Mouse (Mus musculus) heart, postnatal 25 days (tissue): ENCODE results near the gene Enpp6. TPM values are rescaled to one million over a fixed set of nuclear protein-coding genes. Genes with fewer than 3 reads are reported as not detected.

Source experiments
- DNase-seq: peaks from one replicate; pipeline ENCODE4 v3.0.0; 2022; ENCODE audit warnings: low spot score
- intact Hi-C: fragments of 180-260 bp; cut with DNase I; formaldehyde crosslinking; loops from one replicate; pipeline ENCODE4 v1.15.1; 2025
- total RNA-seq, 2 experiments: library from RNA; stranded (reverse); gene quantifications; 2 replicates each; pipeline ENCODE4 v1.2.3; 2021

Enpp6 gene
- total RNA-seq, 2 experiments from 2014 or later = 4.9 to 6.3 TPM

DNA sequence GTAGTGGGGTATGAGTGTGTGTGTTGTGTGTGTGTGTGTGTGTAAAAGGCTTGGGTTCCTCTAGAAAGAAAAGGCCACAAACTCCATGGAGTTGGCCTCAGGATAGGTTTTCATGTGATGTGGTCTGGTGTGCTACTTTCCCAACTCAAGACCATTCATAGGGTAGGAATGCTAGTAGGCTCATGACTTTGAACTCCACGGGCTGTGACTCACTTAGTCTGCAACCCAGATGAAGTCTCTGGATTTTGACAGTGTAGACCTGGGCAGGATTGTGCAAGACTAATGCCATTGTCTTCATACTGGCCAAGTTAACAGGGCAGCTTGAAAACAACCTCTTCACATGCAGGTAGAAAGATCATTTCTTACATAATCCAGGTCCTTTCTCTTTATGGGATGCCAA is 69.4 kb downstream of the Enpp6 start:
- intact Hi-C loops = no loop called here
- no peak for DNase-seq

DNA sequence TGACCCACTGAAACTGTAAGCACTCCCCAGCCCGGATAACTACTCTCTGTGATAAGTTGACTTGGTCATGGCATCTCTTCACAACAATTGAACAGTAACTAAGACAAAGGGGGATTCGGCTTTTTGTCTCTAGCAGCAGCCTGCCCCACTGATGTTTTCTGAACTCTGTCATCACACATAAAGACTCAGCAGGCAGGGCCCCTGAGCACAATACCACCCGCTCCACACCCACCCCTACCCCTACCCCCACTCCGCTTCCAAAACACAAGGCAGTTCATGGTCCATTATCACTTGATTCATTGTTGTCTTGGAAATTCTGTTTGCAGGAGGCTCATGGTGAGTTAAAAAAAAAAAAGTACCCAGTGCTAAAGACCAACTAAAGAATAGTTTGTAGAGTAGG is 71.8 kb downstream of the Enpp6 start:
- DNase-seq = no peak
- intact Hi-C loops = no loop called here

DNA sequence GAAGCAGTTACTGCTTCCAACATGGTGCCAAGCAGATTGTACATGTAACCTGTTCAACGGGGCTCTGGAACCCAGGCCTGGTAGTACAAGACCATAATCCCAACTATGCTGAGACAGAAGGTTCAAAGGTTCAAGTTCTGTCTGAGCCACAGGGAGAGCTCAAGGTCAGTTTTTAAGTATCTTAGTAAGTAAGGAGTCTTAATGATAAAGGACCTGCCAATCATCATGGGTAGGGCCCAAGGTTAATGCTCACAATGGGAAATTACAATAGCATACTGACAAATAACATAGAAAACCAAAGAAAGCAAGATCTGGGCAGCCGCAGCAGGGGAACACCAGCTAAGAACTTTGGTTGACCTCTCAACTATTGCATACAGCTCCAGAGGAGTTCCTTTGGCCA is 72.3 kb downstream of the Enpp6 start:
- no peak for DNase-seq
- intact Hi-C loops = no loop called here

- intact Hi-C loops = no loop called here
- DNase-seq = no peak
Observed at GRCm38 (mm10) chr8:47061105-47061720, 74.5 kb downstream of the Enpp6 start.

GRCm38 (mm10) chr8:47067121-47067520 is 80.4 kb downstream of the Enpp6 start:
- intact Hi-C loops = no loop called here
- DNase-seq = no peak

DNA sequence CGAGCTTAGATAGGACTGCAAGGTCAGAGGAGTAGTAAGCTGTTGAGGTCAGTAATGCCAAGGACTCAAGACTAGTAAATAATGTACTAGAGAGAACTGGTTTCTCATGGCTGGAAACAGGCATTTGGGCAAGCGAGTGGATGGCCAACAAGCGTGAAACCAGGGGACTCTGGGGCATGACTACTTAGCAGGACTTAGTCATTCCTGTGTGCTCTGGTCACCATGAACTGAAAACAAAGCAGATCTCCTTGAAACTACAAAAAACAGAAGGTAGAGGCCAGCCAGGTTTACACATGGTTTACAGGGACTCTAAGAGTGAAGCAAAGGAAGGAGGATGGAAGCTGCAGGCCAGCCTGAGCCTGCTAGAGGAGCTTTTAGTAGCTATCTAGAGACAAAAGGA is 82.9 kb downstream of the Enpp6 start:
- intact Hi-C loops = no loop called here
- DNase-seq = no peak

DNA sequence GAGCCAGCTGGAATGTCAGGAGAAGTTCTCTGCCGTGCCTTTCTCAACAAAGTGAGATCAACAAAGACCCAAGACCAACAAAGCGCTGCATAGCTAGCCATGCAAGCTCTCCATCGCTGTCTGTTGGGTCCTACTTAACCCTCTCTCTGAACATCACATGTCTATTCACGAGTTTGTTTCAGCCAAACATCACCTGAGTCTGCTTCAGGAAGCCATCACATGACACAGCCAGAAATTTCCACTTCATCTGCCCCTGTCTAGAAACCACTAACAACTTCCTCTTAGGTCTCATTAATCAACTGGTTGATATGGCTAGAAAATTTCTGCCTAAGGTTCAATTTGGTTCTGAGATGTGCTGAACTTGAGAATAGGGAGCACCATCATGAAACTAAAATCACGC is 85.3 kb downstream of the Enpp6 start:
- intact Hi-C loops = no loop called here
- no peak for DNase-seq

- intact Hi-C loops = no loop called here
- DNase-seq = no peak
Observed at GRCm38 (mm10) chr8:47075941-47076555, 89.4 kb downstream of the Enpp6 start.

GRCm38 (mm10) chr8:47080037-47080436 is 93.3 kb downstream of the Enpp6 start:
- intact Hi-C loops = no loop called here
- DNase-seq = no peak

GRCm38 (mm10) chr8:47082201-47083027 is 95.7 kb downstream of the Enpp6 start:
- DNase-seq = no peak
- intact Hi-C loops = no loop called here

- intact Hi-C loops = no loop called here
- no peak for DNase-seq
Observed at GRCm38 (mm10) chr8:47090021-47090420, 103.3 kb downstream of the Enpp6 start.

- intact Hi-C loops = no loop called here
- no peak for DNase-seq
Observed at GRCm38 (mm10) chr8:47105617-47106016, 118.9 kb downstream of the Enpp6 start.

DNA sequence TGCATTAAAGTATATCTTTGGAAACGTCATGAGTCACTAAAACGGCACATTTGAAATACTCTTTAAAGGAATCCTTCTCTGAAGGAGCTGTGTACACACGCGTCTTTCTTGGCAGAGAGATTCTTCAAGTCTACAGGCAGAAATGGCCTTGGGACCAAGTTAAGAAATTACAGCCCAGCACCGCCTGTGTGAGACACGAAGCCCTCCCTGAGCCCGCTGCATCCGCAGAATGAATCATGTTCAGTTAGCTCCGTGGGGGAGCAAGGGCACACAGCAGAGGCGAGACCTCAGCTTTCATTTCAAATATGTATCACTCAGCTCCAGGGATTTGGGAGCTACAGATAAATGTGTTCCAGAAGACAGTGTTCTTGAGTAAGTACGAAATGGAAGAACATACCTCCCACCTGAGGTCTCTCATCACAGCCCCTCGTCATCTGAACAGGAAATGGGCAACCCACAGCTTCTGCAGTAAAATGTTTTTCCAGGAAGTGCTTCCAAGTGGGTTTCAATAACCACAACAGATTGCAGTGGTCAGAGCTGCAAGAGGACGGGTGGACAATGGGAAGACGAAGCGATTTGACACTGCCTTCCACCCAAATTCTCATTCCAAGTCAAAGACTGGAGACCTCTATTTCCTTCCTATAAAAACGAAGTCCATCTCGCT is 127.6 kb downstream of the Enpp6 start:
- DNase-seq = no peak
- intact Hi-C loops = no loop called here

GRCm38 (mm10) chr8:47117336-47117735 is 130.6 kb downstream of the Enpp6 start:
- intact Hi-C loops = no loop called here

GRCm38 (mm10) chr8:47119895-47120294 is 133.2 kb downstream of the Enpp6 start:
- intact Hi-C loops = no loop called here
- DNase-seq = no peak

More at GRCm38 (mm10) chr8:47117336-47117735, 130.6 kb downstream of the Enpp6 start:
- DNase-seq = no peak

DNA sequence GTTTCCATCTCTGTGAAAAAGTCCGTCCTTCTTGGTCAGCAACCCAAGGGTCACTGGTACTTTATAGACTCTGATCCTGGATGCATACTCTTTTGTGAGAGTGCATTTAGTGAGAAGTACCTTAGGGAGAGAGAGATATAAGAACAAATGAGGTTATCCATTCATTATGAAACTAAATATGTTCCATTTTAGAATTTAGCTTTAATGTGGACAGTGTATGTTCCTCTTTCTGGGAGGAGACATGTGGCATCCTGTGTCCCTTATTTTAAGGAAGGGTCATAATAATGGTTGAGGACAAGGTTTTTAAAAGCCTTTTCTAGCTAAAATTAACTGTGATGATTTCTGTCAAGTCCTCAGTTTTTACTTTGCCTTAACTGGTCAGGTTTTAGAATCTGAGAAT is 142.2 kb downstream of the Enpp6 start:
- intact Hi-C loops = loop anchor here (5.0 kb wide), 1 partner anchor 243 kb away; no protein-coding TSS in a partner anchor
- DNase-seq = no peak

GRCm38 (mm10) chr8:47133381-47133780 is 146.7 kb downstream of the Enpp6 start:
- intact Hi-C loops = no loop called here
- no peak for DNase-seq

GRCm38 (mm10) chr8:47134736-47135135 is 148.0 kb downstream of the Enpp6 start:
- intact Hi-C loops = no loop called here

GRCm38 (mm10) chr8:47135586-47135985 is 148.9 kb downstream of the Enpp6 start:
- DNase-seq = no peak
- intact Hi-C loops = no loop called here

More at GRCm38 (mm10) chr8:47134736-47135135, 148.0 kb downstream of the Enpp6 start:
- no peak for DNase-seq

GRCm38 (mm10) chr8:47136047-47136446 is 149.4 kb downstream of the Enpp6 start:
- intact Hi-C loops = no loop called here
- DNase-seq = no peak
